Mouse (Mus musculus): Measurements from ENCODE around the gene Tmem39a. TPM values are rescaled to one million over a fixed set of nuclear protein-coding genes. Genes with fewer than 3 reads are reported as not detected.

Tmem39a gene
- polyA plus RNA-seq, 1 experiment from 2014 or later, result 160 TPM

- Histone ChIP-seq H3K4me3 (no peak overlapping the region), H3K9ac (no peak overlapping the region), H3K36me3 (no peaks in the 10 kb centered on the region), H3K27ac (no peak overlapping the region), H3K9me3 (no peaks in the 10 kb centered on the region), H3K4me2 (replicated peaks) (no peak overlapping the region), H3K4me1 (no peaks in the 10 kb centered on the region), H3K27me3 (peaks cover 56% of the 10 kb centered on the region)
- 74% methylated on average over 3 of the region's 3 CpGs for WGBS
- ATAC-seq (ENCODE audit: low FRiP score, low read depth), result no peak
Observed at GRCm38 (mm10) chr16:38555988-38556387, 2.5 kb upstream of the Tmem39a start.

DNA sequence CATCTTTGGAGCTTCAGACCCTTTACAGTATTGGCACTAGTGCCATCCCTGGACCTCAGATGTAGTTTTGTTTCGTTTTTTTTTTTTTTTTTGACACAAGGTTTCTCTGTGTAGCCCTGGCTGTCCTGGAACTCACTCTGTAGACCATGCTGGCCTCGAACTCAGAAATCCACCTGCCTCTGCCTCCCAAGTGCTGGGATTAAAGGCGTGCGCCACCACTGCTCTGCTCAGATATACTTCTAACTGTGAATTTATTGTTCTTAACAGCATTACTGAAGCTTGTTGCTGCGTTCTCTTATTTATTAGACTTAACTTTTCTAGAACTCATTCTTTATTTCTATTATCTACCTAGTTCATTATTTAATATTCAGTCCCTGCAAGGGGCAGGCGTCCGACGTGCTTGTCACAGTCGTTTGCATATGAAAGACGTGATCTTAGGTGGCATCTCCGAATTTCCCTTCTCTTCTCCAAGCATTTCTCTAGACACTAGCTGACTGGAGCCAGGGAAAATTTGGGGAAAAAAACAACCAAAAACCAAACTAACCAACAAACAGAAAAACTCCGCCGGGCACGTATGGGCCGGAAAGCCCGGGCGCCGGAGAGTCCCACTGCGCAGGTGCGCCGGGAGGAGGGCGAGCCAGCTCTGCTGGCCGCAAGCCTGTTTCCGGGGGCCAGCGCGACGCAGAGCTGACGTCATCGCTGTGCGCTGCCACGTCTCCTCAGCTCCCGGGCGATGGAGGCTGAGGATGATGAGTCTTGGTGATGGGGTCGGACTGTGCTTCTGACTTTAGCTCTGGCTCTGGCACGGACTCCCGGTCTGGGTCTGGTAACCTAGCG, 3.9 kb downstream of the Tmem39a start:
- H3K27ac ChIP-seq, result peak overlapping the region; percentile 79
- H3K9me3 ChIP-seq, result no peaks in the 10 kb centered on the region
- H3K4me1 ChIP-seq, result peaks cover 15% of the 10 kb centered on the region
- 7% methylated on average over 37 of the region's 37 CpGs for WGBS
- peak overlapping the region; percentile 68 for H3K4me2 ChIP-seq (replicated peaks)
- ATAC-seq (ENCODE audit: low FRiP score, low read depth), result peak; percentile 94
- peaks cover 27% of the 10 kb centered on the region for H3K36me3 ChIP-seq
- peak overlapping the region; percentile 93 for H3K4me3 ChIP-seq
- H3K27me3 ChIP-seq, result peaks cover 9% of the 10 kb centered on the region; the same call in 1 of the 2 replicates
- peak overlapping the region; percentile 97 for H3K9ac ChIP-seq

DNA sequence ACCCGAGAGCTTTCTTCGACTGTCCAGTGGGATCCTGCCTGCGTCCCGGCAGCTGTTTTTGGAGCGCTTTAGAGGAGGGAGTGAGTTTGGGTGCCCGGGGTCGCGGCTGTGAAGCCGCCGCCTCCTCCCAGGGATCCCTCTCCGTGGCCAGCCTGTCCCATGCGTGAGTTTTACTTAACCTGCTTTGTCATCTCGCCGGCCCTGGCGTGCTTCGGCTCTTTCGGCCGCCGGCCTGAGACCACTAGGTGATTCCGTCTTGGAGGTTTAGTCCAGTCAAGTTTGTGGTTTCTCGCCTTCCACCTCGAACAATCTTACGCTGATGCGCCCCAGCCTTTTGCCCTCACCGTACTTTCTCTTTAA, 4.5 kb downstream of the Tmem39a start:
- Histone ChIP-seq H3K4me1 (peaks cover 15% of the 10 kb centered on the region), H3K4me3 (peak overlapping the region; percentile 93), H3K4me2 (replicated peaks) (peak overlapping the region; percentile 68), H3K27me3 (peaks cover 9% of the 10 kb centered on the region; the same call in 1 of the 2 replicates), H3K9ac (peak overlapping the region; percentile 97), H3K9me3 (no peaks in the 10 kb centered on the region), H3K27ac (peak overlapping the region; percentile 79), H3K36me3 (peaks cover 31% of the 10 kb centered on the region)
- 0% methylated on average over 25 of the region's 25 CpGs for WGBS
- peak; percentile 43 for ATAC-seq (ENCODE audit: low FRiP score, low read depth)

- H3K27ac ChIP-seq, result peak overlapping the region; percentile 79; the same call in 1 of the 2 replicates
- peak overlapping the region; percentile 97 for H3K9ac ChIP-seq
- H3K27me3 ChIP-seq, result peaks cover 8% of the 10 kb centered on the region; the same call in 1 of the 2 replicates
- no peaks in the 10 kb centered on the region for H3K9me3 ChIP-seq
- peak overlapping the region; percentile 68 for H3K4me2 ChIP-seq (replicated peaks)
- H3K4me1 ChIP-seq, result peaks cover 15% of the 10 kb centered on the region
- 31% methylated on average over 10 of the region's 10 CpGs for WGBS
- peaks cover 36% of the 10 kb centered on the region for H3K36me3 ChIP-seq
- H3K4me3 ChIP-seq, result peak overlapping the region; percentile 93
- no peak for ATAC-seq (ENCODE audit: low FRiP score, low read depth)
Observed at GRCm38 (mm10) chr16:38563516-38563915, 5.0 kb downstream of the Tmem39a start.

- ATAC-seq (ENCODE audit: low FRiP score, low read depth), result no peak
- H3K4me1 ChIP-seq, result peaks cover 15% of the 10 kb centered on the region
- peaks cover 81% of the 10 kb centered on the region for H3K36me3 ChIP-seq
- WGBS, result 93% methylated on average over 5 of the region's 5 CpGs
- H3K9ac ChIP-seq, result no peak overlapping the region
- no peaks in the 10 kb centered on the region for H3K27me3 ChIP-seq
- no peaks in the 10 kb centered on the region for H3K9me3 ChIP-seq
- no peak overlapping the region for H3K4me3 ChIP-seq
- no peak overlapping the region for H3K27ac ChIP-seq
- no peak overlapping the region for H3K4me2 ChIP-seq (replicated peaks)
Observed at GRCm38 (mm10) chr16:38568192-38568591, 9.7 kb downstream of the Tmem39a start.

GRCm38 (mm10) chr16:38571481-38571880, 13.0 kb downstream of the Tmem39a start:
- WGBS, result 93% methylated on average over 3 of the region's 3 CpGs
- Histone ChIP-seq H3K36me3 (peaks cover 82% of the 10 kb centered on the region), H3K4me2 (replicated peaks) (no peak overlapping the region), H3K9ac (no peak overlapping the region), H3K4me1 (no peaks in the 10 kb centered on the region), H3K9me3 (no peaks in the 10 kb centered on the region), H3K4me3 (no peak overlapping the region), H3K27me3 (no peaks in the 10 kb centered on the region), H3K27ac (no peak overlapping the region)
- ATAC-seq (ENCODE audit: low FRiP score, low read depth), result no peak

DNA sequence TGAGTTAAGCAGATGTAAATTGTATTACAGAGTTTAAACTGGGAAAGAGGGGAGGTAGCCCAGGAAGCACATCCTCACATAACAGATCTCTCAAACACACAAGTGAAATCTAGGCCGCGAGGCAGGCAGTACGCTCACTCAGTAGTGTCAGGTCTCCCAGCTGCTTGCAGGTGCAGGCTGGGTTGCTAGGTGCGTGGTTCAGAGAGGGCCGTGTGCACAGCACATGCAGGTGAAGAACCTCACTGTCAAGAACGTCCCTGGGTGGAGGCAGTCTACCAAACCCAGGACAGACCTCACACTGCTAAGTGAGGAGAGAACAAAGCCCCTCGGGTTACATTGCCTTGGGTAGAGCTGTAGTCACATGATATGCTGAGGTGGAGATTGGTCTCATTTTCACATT, 26.3 kb downstream of the Tmem39a start:
- no peak overlapping the region for H3K27ac ChIP-seq
- no peak overlapping the region for H3K9ac ChIP-seq
- 89% methylated on average over 7 of the region's 7 CpGs for WGBS
- no peak overlapping the region for H3K4me3 ChIP-seq
- H3K4me1 ChIP-seq, result no peaks in the 10 kb centered on the region
- ATAC-seq (ENCODE audit: low FRiP score, low read depth), result no peak
- no peaks in the 10 kb centered on the region for H3K27me3 ChIP-seq
- H3K4me2 ChIP-seq (replicated peaks), result no peak overlapping the region
- H3K36me3 ChIP-seq, result peaks cover 90% of the 10 kb centered on the region
- H3K9me3 ChIP-seq, result no peaks in the 10 kb centered on the region

- Histone ChIP-seq H3K4me2 (replicated peaks) (no peak overlapping the region), H3K9ac (no peak overlapping the region), H3K27me3 (no peaks in the 10 kb centered on the region), H3K27ac (no peak overlapping the region), H3K9me3 (no peaks in the 10 kb centered on the region), H3K4me3 (no peak overlapping the region), H3K4me1 (no peaks in the 10 kb centered on the region), H3K36me3 (peaks cover 93% of the 10 kb centered on the region)
- ATAC-seq (ENCODE audit: low FRiP score, low read depth), result no peak
- whole genome bisulfite sequencing, result 93% methylated on average over 5 of the region's 5 CpGs
Observed at GRCm38 (mm10) chr16:38585186-38585585, 26.7 kb downstream of the Tmem39a start.

GRCm38 (mm10) chr16:38587163-38587562, 28.7 kb downstream of the Tmem39a start:
- no peaks in the 10 kb centered on the region for H3K4me1 ChIP-seq
- H3K4me2 ChIP-seq (replicated peaks), result no peak overlapping the region
- H3K27ac ChIP-seq, result no peak overlapping the region
- no peaks in the 10 kb centered on the region for H3K27me3 ChIP-seq
- H3K9me3 ChIP-seq, result no peaks in the 10 kb centered on the region
- H3K36me3 ChIP-seq, result peaks cover 91% of the 10 kb centered on the region
- 86% methylated on average over 5 of the region's 5 CpGs for WGBS
- H3K9ac ChIP-seq, result no peak overlapping the region
- ATAC-seq (ENCODE audit: low FRiP score, low read depth), result no peak
- no peak overlapping the region for H3K4me3 ChIP-seq

- ATAC-seq (ENCODE audit: low FRiP score, low read depth), result no peak
- 71% methylated on average over 4 of the region's 4 CpGs for WGBS
Observed at GRCm38 (mm10) chr16:38587572-38587971, 29.1 kb downstream of the Tmem39a start.

GRCm38 (mm10) chr16:38591506-38591905, 33.0 kb downstream of the Tmem39a start:
- Histone ChIP-seq H3K4me3 (no peak overlapping the region), H3K36me3 (peaks cover 89% of the 10 kb centered on the region), H3K4me1 (no peaks in the 10 kb centered on the region), H3K27ac (no peak overlapping the region), H3K4me2 (replicated peaks) (no peak overlapping the region), H3K9ac (no peak overlapping the region), H3K27me3 (no peaks in the 10 kb centered on the region), H3K9me3 (no peaks in the 10 kb centered on the region)
- ATAC-seq (ENCODE audit: low FRiP score, low read depth), result no peak
- 85% methylated on average over 3 of the region's 3 CpGs for WGBS

More at GRCm38 (mm10) chr16:38587572-38587971, 29.1 kb downstream of the Tmem39a start:
- Histone ChIP-seq H3K9ac (no peak overlapping the region), H3K4me1 (no peaks in the 10 kb centered on the region), H3K36me3 (peaks cover 92% of the 10 kb centered on the region), H3K9me3 (no peaks in the 10 kb centered on the region), H3K27me3 (no peaks in the 10 kb centered on the region), H3K4me2 (replicated peaks) (no peak overlapping the region), H3K4me3 (no peak overlapping the region), H3K27ac (no peak overlapping the region; the same call in 1 of the 2 replicates)

- no peak for ATAC-seq (ENCODE audit: low FRiP score, low read depth)
- peaks cover 83% of the 10 kb centered on the region for H3K36me3 ChIP-seq
- H3K4me1 ChIP-seq, result no peaks in the 10 kb centered on the region
- no peak overlapping the region for H3K4me3 ChIP-seq
- H3K27ac ChIP-seq, result no peak overlapping the region
- no peaks in the 10 kb centered on the region for H3K9me3 ChIP-seq
- H3K27me3 ChIP-seq, result no peaks in the 10 kb centered on the region
- WGBS, result 85% methylated on average over 12 of the region's 12 CpGs
- H3K4me2 ChIP-seq (replicated peaks), result no peak overlapping the region
- no peak overlapping the region for H3K9ac ChIP-seq
Observed at GRCm38 (mm10) chr16:38592026-38592678, 33.7 kb downstream of the Tmem39a start.

Data from limb, embryonic 13.5 days (tissue).